Mouse (Mus musculus): ENCODE measurements around the gene Phactr2. TPM values are rescaled to one million over a fixed set of nuclear protein-coding genes. Genes with fewer than 3 reads are reported as not detected.

Phactr2 gene
- polyA plus RNA-seq, 1 experiment from 2014 or later, result 16.8 TPM

DNA sequence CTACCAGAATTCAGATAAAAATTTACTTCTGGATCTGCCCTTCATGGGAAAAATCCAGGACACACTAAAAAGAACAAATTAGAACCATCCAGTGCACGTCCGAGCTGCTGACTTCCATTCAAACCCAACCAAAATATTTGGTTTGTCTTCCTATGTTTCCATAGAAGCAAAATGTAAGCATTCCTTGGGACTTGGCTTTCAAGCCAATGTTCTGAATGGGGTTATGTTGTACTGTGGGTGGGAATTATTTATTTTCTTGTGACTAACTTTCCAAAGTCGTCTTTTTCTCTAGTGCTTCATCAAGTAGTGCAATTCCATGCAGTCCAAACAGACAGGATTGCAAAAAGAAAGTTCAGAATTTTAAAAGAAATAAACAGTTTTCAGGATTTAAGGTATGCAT, 239.7 kb downstream of the Phactr2 start:
- H3K4me3 ChIP-seq (ENCODE audit: low read depth, low read length), result no peak overlapping the region
- no peaks in the 10 kb centered on the region for H3K27me3 ChIP-seq (ENCODE audit: control insufficient read depth, insufficient read depth, low read length)
- no peak for DNase-seq (ENCODE audit: low spot score)
- no peak for ATAC-seq (ENCODE audit: low FRiP score, low TSS enrichment)
- H3K9ac ChIP-seq (ENCODE audit: low read length), result no peak overlapping the region
- no peak for TF ChIP-seq CTCF (IDR thresholded peaks at IDR 0.05; ENCODE audit: low read depth)
- TF ChIP-seq EP300 (optimal IDR thresholded peaks at IDR 0.05), result no peak
- no peaks in the 10 kb centered on the region for H3K4me1 ChIP-seq (replicated peaks; ENCODE audit: control insufficient read depth, insufficient read depth)
- no peak overlapping the region for H3K4me2 ChIP-seq (replicated peaks; ENCODE audit: low read depth)
- H3K27ac ChIP-seq (replicated peaks), result no peak overlapping the region
- peaks cover 6% of the 10 kb centered on the region; the same call in 1 of the 2 replicates for H3K36me3 ChIP-seq (ENCODE audit: control insufficient read depth, insufficient read depth, low read length)
- 21% methylated on average over 3 of the region's 3 CpGs for WGBS
- no peaks in the 10 kb centered on the region for H3K9me3 ChIP-seq (ENCODE audit: control insufficient read depth, low read length)

DNA sequence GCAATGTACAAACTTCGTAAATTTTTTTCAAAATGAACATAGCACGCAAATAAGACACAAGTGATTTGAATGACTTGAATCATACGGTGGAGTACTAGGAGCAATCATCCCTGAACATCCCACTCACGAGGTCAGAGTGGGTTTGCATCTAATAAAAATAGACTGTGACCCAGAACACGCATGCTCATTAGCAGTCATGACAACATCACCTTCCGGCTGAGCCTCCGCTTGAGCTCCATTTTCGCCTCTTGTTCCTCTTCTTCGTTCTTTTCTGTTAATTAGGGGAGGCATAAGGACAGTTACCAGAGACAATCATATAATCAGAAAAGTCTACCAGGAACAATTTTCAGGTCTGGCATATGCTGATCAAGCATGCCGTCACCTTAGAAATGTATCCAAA, 240.3 kb downstream of the Phactr2 start:
- 84% methylated on average over 10 of the region's 10 CpGs for WGBS
- ATAC-seq (ENCODE audit: low FRiP score, low TSS enrichment), result no peak

DNA sequence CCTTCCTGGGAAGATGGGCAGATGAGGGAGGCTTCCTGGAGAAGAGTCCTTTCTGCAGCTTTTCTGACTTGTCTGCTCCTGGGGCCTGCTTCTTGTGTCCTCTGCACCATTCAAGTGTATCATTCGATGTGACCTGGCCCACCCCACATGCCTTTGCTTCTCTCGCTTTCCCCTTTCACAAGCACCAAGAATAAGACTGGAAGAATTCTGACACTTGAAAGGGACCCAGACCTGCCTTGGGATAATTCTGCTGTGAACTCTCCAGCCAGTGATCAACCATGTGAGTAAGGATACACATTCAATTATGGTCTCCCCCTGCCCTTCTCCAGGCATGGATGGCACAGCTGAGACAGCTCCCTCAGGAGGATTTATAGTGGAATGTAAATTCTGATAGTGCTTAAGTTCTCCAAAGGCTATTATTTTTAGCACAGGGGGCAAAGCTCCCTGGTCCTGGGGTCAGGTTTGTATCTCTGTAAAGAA, 241.0 kb downstream of the Phactr2 start:
- Histone ChIP-seq H3K4me1 (replicated peaks; ENCODE audit: control insufficient read depth, insufficient read depth) (no peaks in the 10 kb centered on the region), H3K27ac (replicated peaks) (0 out of 2 replicates have a peak overlapping the region, but pooled peaks have one; percentile 13), H3K27me3 (ENCODE audit: control insufficient read depth, insufficient read depth, low read length) (no peaks in the 10 kb centered on the region), H3K36me3 (ENCODE audit: control insufficient read depth, insufficient read depth, low read length) (peaks cover 5% of the 10 kb centered on the region; the same call in 1 of the 2 replicates), H3K4me2 (replicated peaks; ENCODE audit: low read depth) (no peak overlapping the region), H3K4me3 (ENCODE audit: low read depth, low read length) (no peak overlapping the region), H3K9ac (ENCODE audit: low read length) (no peak overlapping the region), H3K9me3 (ENCODE audit: control insufficient read depth, low read length) (no peaks in the 10 kb centered on the region)
- WGBS, result 73% methylated on average over 2 of the region's 2 CpGs
- DNase-seq (ENCODE audit: low spot score), result no peak
- ATAC-seq (ENCODE audit: low FRiP score, low TSS enrichment), result no peak
- TF ChIP-seq EP300 (optimal IDR thresholded peaks at IDR 0.05) (no peak), CTCF (IDR thresholded peaks at IDR 0.05; ENCODE audit: low read depth) (no peak)

More for the DNA sequence above, 240.3 kb downstream of the Phactr2 start:
- H3K9ac ChIP-seq (ENCODE audit: low read length), result no peak overlapping the region
- H3K4me1 ChIP-seq (replicated peaks; ENCODE audit: control insufficient read depth, insufficient read depth), result no peaks in the 10 kb centered on the region
- H3K27ac ChIP-seq (replicated peaks), result 0 out of 2 replicates have a peak overlapping the region, but pooled peaks have one; percentile 18
- H3K9me3 ChIP-seq (ENCODE audit: control insufficient read depth, low read length), result no peaks in the 10 kb centered on the region
- H3K4me3 ChIP-seq (ENCODE audit: low read depth, low read length), result no peak overlapping the region
- no peaks in the 10 kb centered on the region for H3K27me3 ChIP-seq (ENCODE audit: control insufficient read depth, insufficient read depth, low read length)
- H3K4me2 ChIP-seq (replicated peaks; ENCODE audit: low read depth), result no peak overlapping the region
- no peak for TF ChIP-seq EP300 (optimal IDR thresholded peaks at IDR 0.05)
- TF ChIP-seq CTCF (IDR thresholded peaks at IDR 0.05; ENCODE audit: low read depth), result no peak
- no peak for DNase-seq (ENCODE audit: low spot score)
- H3K36me3 ChIP-seq (ENCODE audit: control insufficient read depth, insufficient read depth, low read length), result peaks cover 6% of the 10 kb centered on the region; the same call in 1 of the 2 replicates

DNA sequence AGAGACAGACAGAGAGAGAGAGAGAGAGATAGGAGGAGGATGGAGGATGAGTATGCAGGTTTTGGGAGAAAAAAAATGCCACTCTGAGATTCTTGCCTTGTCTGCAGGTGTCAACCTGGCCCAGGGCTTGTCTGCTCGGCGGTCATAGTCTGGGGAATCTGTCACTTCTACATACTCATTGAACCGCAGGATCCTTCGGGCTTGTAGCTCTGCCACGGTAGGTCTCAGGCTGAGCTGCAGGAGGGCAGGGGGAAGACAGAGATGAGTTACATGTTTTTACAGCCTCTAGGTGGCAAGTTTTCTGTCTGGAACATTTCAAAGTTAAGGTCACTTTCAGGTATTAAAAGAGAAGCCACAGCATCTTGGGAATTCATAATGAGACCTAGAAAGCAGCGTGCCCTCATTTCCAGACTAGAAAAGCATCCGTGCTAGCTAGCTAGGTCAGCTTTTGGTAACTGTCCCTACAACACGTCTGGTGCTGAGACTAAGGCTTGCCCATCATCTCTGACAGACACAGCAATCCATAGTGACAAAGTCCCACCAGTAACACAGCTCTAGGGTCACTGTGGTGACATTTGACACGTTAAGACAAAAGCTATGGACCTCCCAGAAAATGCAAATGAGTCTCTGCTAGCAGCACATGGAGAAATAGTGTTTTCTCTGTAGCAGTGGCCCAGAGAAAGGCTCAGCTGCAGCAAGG, 241.6 kb downstream of the Phactr2 start:
- H3K27ac ChIP-seq (replicated peaks), result 0 out of 2 replicates have a peak overlapping the region, but pooled peaks have one; percentile 13
- ATAC-seq (ENCODE audit: low FRiP score, low TSS enrichment) (no peak), DNase-seq (ENCODE audit: low spot score) (no peak)
- peaks cover 5% of the 10 kb centered on the region; the same call in 1 of the 2 replicates for H3K36me3 ChIP-seq (ENCODE audit: control insufficient read depth, insufficient read depth, low read length)
- 74% methylated on average over 9 of the region's 9 CpGs for whole genome bisulfite sequencing
- H3K9me3 ChIP-seq (ENCODE audit: control insufficient read depth, low read length), result no peaks in the 10 kb centered on the region
- H3K9ac ChIP-seq (ENCODE audit: low read length), result no peak overlapping the region
- TF ChIP-seq EP300 (optimal IDR thresholded peaks at IDR 0.05), result no peak
- TF ChIP-seq CTCF (IDR thresholded peaks at IDR 0.05; ENCODE audit: low read depth), result no peak
- H3K4me1 ChIP-seq (replicated peaks; ENCODE audit: control insufficient read depth, insufficient read depth), result no peaks in the 10 kb centered on the region
- H3K27me3 ChIP-seq (ENCODE audit: control insufficient read depth, insufficient read depth, low read length), result no peaks in the 10 kb centered on the region
- H3K4me3 ChIP-seq (ENCODE audit: low read depth, low read length), result no peak overlapping the region
- H3K4me2 ChIP-seq (replicated peaks; ENCODE audit: low read depth), result no peak overlapping the region

DNA sequence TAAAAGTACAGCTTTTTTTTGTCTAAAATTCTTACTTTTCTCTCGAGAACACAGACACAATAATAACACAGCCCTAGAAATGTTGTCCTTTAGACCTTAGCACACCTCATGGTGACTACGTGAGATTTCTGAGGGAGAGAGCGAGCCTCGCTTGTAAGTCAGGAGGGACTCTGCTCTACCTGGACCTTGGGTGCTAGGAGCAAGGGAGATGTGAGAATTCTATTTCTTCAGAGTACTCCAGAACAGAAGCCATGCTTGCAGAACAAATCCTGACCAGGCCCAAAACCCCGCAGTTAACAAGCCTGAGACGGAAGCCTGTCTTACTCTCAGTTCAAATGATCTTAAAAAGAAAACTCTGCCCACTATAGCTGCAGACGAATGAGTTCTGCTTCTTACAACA, 243.5 kb downstream of the Phactr2 start:
- TF ChIP-seq CTCF (IDR thresholded peaks at IDR 0.05; ENCODE audit: low read depth) (no peak), EP300 (optimal IDR thresholded peaks at IDR 0.05) (no peak)
- Histone ChIP-seq H3K4me2 (replicated peaks; ENCODE audit: low read depth) (no peak overlapping the region), H3K4me3 (ENCODE audit: low read depth, low read length) (no peak overlapping the region), H3K27me3 (ENCODE audit: control insufficient read depth, insufficient read depth, low read length) (no peaks in the 10 kb centered on the region), H3K9ac (ENCODE audit: low read length) (no peak overlapping the region), H3K4me1 (replicated peaks; ENCODE audit: control insufficient read depth, insufficient read depth) (0 out of 2 replicates have a peak, but pooled peaks cover 2% of the 10 kb centered on the region), H3K36me3 (ENCODE audit: control insufficient read depth, insufficient read depth, low read length) (peaks cover 5% of the 10 kb centered on the region; the same call in 1 of the 2 replicates), H3K9me3 (ENCODE audit: control insufficient read depth, low read length) (no peaks in the 10 kb centered on the region), H3K27ac (replicated peaks) (no peak overlapping the region)
- DNase-seq (ENCODE audit: low spot score), result no peak
- ATAC-seq (ENCODE audit: low FRiP score, low TSS enrichment), result no peak
- 85% methylated on average over 7 of the region's 7 CpGs for WGBS

All from stomach, postnatal 0 days (tissue).